Mouse (Mus musculus) monocyte, adult 5-6 weeks (primary cell): ENCODE results near the gene Atp6v0a2. TPM values are rescaled to one million over a fixed set of nuclear protein-coding genes. Genes with fewer than 3 reads are reported as not detected.
"Not testable (repeated sequence)": the region's sequence is repeated elsewhere in the genome, so short reads cannot be mapped to it uniquely, and the experiment has no call there.

ENCODE experiments used
- ATAC-seq: fragments of 153-309, 156-312 bp; replicated peaks from 2 replicates; pipeline ENCODE4 v1.8.0; 2017; ENCODE audit warnings: mild to moderate bottlenecking; ENCODE audit not compliant: low TSS enrichment, insufficient number of reproducible peaks, severe bottlenecking, poor library complexity, low FRiP score
- total RNA-seq: library from RNA; stranded (forward); fragments of 200-1000, 200-491, 200-594 nt; gene quantifications from 3 replicates; pipeline ENCODE4 v1.2.3, GENCODE M21; 2017

Gene Atp6v0a2
- total RNA-seq, 1 experiment from 2014 or later = 26.6 TPM

GRCm38 (mm10) chr5:124633425-124633824 is 5.0 kb downstream of the Atp6v0a2 start:
- no peak for ATAC-seq

GRCm38 (mm10) chr5:124635068-124635467 is 6.7 kb downstream of the Atp6v0a2 start:
- ATAC-seq = not testable (repeated sequence)

- no peak for ATAC-seq
These were observed 7.8 kb downstream of the Atp6v0a2 start for GRCm38 (mm10) chr5:124636139-124636538.

- no peak for ATAC-seq
These were observed 8.3 kb downstream of the Atp6v0a2 start for GRCm38 (mm10) chr5:124636694-124637093.

- no peak for ATAC-seq
These were observed 8.9 kb downstream of the Atp6v0a2 start for GRCm38 (mm10) chr5:124637300-124637699.

GRCm38 (mm10) chr5:124637836-124638235 is 9.5 kb downstream of the Atp6v0a2 start:
- no peak for ATAC-seq

GRCm38 (mm10) chr5:124713741-124714140 is 85.4 kb downstream of the Atp6v0a2 start:
- no peak for ATAC-seq

GRCm38 (mm10) chr5:124715135-124715534 is 86.8 kb downstream of the Atp6v0a2 start:
- ATAC-seq = no peak

GRCm38 (mm10) chr5:124717969-124718368 is 89.6 kb downstream of the Atp6v0a2 start:
- ATAC-seq = no peak

- no peak for ATAC-seq
These were observed 90.0 kb downstream of the Atp6v0a2 start for GRCm38 (mm10) chr5:124718396-124718795.

- no peak for ATAC-seq
These were observed 94.7 kb downstream of the Atp6v0a2 start for GRCm38 (mm10) chr5:124723125-124723524.

GRCm38 (mm10) chr5:124724997-124725396 is 96.6 kb downstream of the Atp6v0a2 start, which contains the start of gene Dnah10:
TSS of gene Dnah10 (plus strand) at chr5:124725085.
- ATAC-seq = no peak

- no peak for ATAC-seq
These were observed 101.4 kb downstream of the Atp6v0a2 start for GRCm38 (mm10) chr5:124729662-124730206.

GRCm38 (mm10) chr5:124733961-124734360 is 105.6 kb downstream of the Atp6v0a2 start:
- ATAC-seq = no peak

GRCm38 (mm10) chr5:124741898-124742599 is 113.7 kb downstream of the Atp6v0a2 start:
- ATAC-seq = no peak

- ATAC-seq = no peak
These were observed 115.5 kb downstream of the Atp6v0a2 start for GRCm38 (mm10) chr5:124743841-124744240.

- no peak for ATAC-seq
These were observed 117.8 kb downstream of the Atp6v0a2 start for GRCm38 (mm10) chr5:124746220-124746619.

- ATAC-seq = no peak
These were observed 119.9 kb downstream of the Atp6v0a2 start for GRCm38 (mm10) chr5:124748296-124748695.

- no peak for ATAC-seq
These were observed 123.3 kb downstream of the Atp6v0a2 start for GRCm38 (mm10) chr5:124751656-124752055.

GRCm38 (mm10) chr5:124761011-124761410 is 132.6 kb downstream of the Atp6v0a2 start:
- no peak for ATAC-seq
